ENCODE assay signal across 8 mouse cellular contexts in genomic region chr7:46033870-46034337, GRCm38 (mm10). TPM values are rescaled to one million over a fixed set of nuclear protein-coding genes. Genes with fewer than 3 reads are reported as not detected.
DNase-seq lines count a peak whose midpoint lies in the region; ATAC-seq and TF ChIP-seq lines count a peak whose summit lies in the region.

No protein-coding gene starts in this region.

- no peak for DNase-seq in lung, adult 2 months
- DNase-seq in lung, postnatal 10 days: no peak
- DNase-seq in ovary, postnatal 10 days (ENCODE audit: low spot score): no peak
- no peak for DNase-seq in spleen, postnatal 10 days (ENCODE audit: low spot score in 2 of 2)
- DNase-seq in ovary, postnatal 36 days (ENCODE audit: low spot score): no peak

- no peak; the same call in 1 of the 2 replicates for ATAC-seq in embryonic facial prominence, embryonic 15.5 days (ENCODE audit: insufficient number of reproducible peaks, low FRiP score, low TSS enrichment, low read depth)
- peak; percentile 0; the same call in 1 of the 2 replicates for ATAC-seq in intestine, postnatal 0 days
- peak; percentile 68 for ATAC-seq in neural tube, embryonic 15.5 days (ENCODE audit: low FRiP score)

- peak overlapping the region; percentile 13; the same call in 1 of the 2 replicates for H3K27ac ChIP-seq in embryonic facial prominence, embryonic 15.5 days (replicated peaks)
- peak overlapping the region; percentile 60 for H3K27ac ChIP-seq in intestine, postnatal 0 days (ENCODE audit: low read depth, low read length)
- H3K27ac ChIP-seq in neural tube, embryonic 15.5 days (replicated peaks): peak overlapping the region; percentile 68

- peaks cover 4% of the 10 kb centered on the region; the same call in 1 of the 2 replicates for H3K4me1 ChIP-seq in lung, adult 2 months (ENCODE audit: control insufficient read depth, insufficient read depth, low read length)
- peaks cover 19% of the 10 kb centered on the region for H3K4me1 ChIP-seq in embryonic facial prominence, embryonic 15.5 days
- H3K4me1 ChIP-seq in intestine, postnatal 0 days (replicated peaks; ENCODE audit: control insufficient read depth, insufficient read depth, low read length): peaks cover 11% of the 10 kb centered on the region; the same call in 1 of the 2 replicates
- peaks cover 24% of the 10 kb centered on the region for H3K4me1 ChIP-seq in neural tube, embryonic 15.5 days

- peaks cover 10% of the 10 kb centered on the region for H3K36me3 ChIP-seq in embryonic facial prominence, embryonic 15.5 days
- peaks cover 10% of the 10 kb centered on the region; the same call in 1 of the 2 replicates for H3K36me3 ChIP-seq in intestine, postnatal 0 days (ENCODE audit: control insufficient read depth, insufficient read depth)
- peaks cover 11% of the 10 kb centered on the region; the same call in 1 of the 2 replicates for H3K36me3 ChIP-seq in neural tube, embryonic 15.5 days

- WGBS in lung, adult 2 months: under 1% methylated on average over 34 of the region's 35 CpGs
- under 1% methylated on average over 35 of the region's 35 CpGs for WGBS in embryonic facial prominence, embryonic 15.5 days
- under 1% methylated on average over 30 of the region's 35 CpGs for WGBS in intestine, postnatal 0 days
- under 1% methylated on average over 35 of the region's 35 CpGs for WGBS in neural tube, embryonic 15.5 days

- peak overlapping the region; percentile 99 for H3K4me3 ChIP-seq in lung, adult 2 months (replicated peaks; ENCODE audit: extremely low read depth, low read depth, low read length)
- peak overlapping the region; percentile 84 for H3K4me3 ChIP-seq in embryonic facial prominence, embryonic 15.5 days (replicated peaks)
- H3K4me3 ChIP-seq in intestine, postnatal 0 days (ENCODE audit: low read depth, low read length): peak overlapping the region; percentile 82
- peak overlapping the region; percentile 97 for H3K4me3 ChIP-seq in neural tube, embryonic 15.5 days (replicated peaks)

- peak overlapping the region; percentile 75 for H3K9ac ChIP-seq in embryonic facial prominence, embryonic 15.5 days
- peak overlapping the region; percentile 81 for H3K9ac ChIP-seq in intestine, postnatal 0 days (ENCODE audit: low read depth, low read length)
- peak overlapping the region; percentile 86 for H3K9ac ChIP-seq in neural tube, embryonic 15.5 days (replicated peaks)

- TF ChIP-seq CTCF in lung, adult 2 months (IDR thresholded peaks at IDR 0.05; ENCODE audit: insufficient read depth, low read length): no peak
- TF ChIP-seq CTCF in intestine, postnatal 0 days (IDR thresholded peaks at IDR 0.05; ENCODE audit: low read depth): no peak

- no peak for TF ChIP-seq POLR2A in lung, adult 2 months (IDR thresholded peaks at IDR 0.05; ENCODE audit: borderline replicate concordance, extremely low read depth, low read depth, low read length)

- H3K4me2 ChIP-seq in embryonic facial prominence, embryonic 15.5 days (replicated peaks): peak overlapping the region; percentile 66
- H3K4me2 ChIP-seq in intestine, postnatal 0 days (replicated peaks; ENCODE audit: low read depth): peak overlapping the region; percentile 93
- peak overlapping the region; percentile 88 for H3K4me2 ChIP-seq in neural tube, embryonic 15.5 days

- H3K27me3 ChIP-seq in embryonic facial prominence, embryonic 15.5 days: no peaks in the 10 kb centered on the region
- no peaks in the 10 kb centered on the region for H3K27me3 ChIP-seq in intestine, postnatal 0 days (replicated peaks; ENCODE audit: control insufficient read depth, insufficient read depth, low read length)
- 0 out of 2 replicates have a peak, but pooled peaks cover 4% of the 10 kb centered on the region for H3K27me3 ChIP-seq in neural tube, embryonic 15.5 days (replicated peaks)

- H3K9me3 ChIP-seq in embryonic facial prominence, embryonic 15.5 days (replicated peaks): no peaks in the 10 kb centered on the region
- no peaks in the 10 kb centered on the region for H3K9me3 ChIP-seq in intestine, postnatal 0 days (ENCODE audit: control insufficient read depth)
- no peaks in the 10 kb centered on the region for H3K9me3 ChIP-seq in neural tube, embryonic 15.5 days (replicated peaks)

RNA-seq across cellular contexts. Expression of gene Nomo1, which starts 0.4 kb away (rescaled TPM):
- polyA plus RNA-seq in lung, adult 2 months (2012; rRNA removed): 27.8 and 34.0 TPM in 2 replicates
- 36.5 and 36.7 TPM in 2 replicates for polyA plus RNA-seq in embryonic facial prominence, embryonic 15.5 days (2015; fragmentation: Nextera tagmentation; extraction: Ambion mirVana)
- 34.4 and 37.3 TPM in 2 replicates for polyA plus RNA-seq in intestine, postnatal 0 days (2015; fragmentation: Nextera tagmentation; extraction: Ambion mirVana)
- 43.6 and 48.0 TPM in 2 replicates for polyA plus RNA-seq in neural tube, embryonic 15.5 days (2015; fragmentation: Nextera tagmentation; extraction: Ambion mirVana)

RNA-seq across cellular contexts. Expression of gene Abcc6, which starts 3.8 kb away (rescaled TPM):
- polyA plus RNA-seq in lung, adult 2 months (2012; rRNA removed): 1.5 TPM in 2 replicates
- 0.23 and 0.33 TPM in 2 replicates for polyA plus RNA-seq in embryonic facial prominence, embryonic 15.5 days (2015; fragmentation: Nextera tagmentation; extraction: Ambion mirVana)
- polyA plus RNA-seq in intestine, postnatal 0 days (2015; fragmentation: Nextera tagmentation; extraction: Ambion mirVana): 5.3 and 7.1 TPM in 2 replicates
- 0.56 and 0.75 TPM in 2 replicates for polyA plus RNA-seq in neural tube, embryonic 15.5 days (2015; fragmentation: Nextera tagmentation; extraction: Ambion mirVana)

Comparison
In these comparisons a context has a peak if more than half of its experiments do, and no peak if none do; other contexts are left out.
1. H3K27ac ChIP-seq: peak in every context shown above with its lines; median percentile 68 in neural tube, embryonic 15.5 days; 60 in intestine, postnatal 0 days; 13 in embryonic facial prominence, embryonic 15.5 days.